In the genomic region with DNA sequence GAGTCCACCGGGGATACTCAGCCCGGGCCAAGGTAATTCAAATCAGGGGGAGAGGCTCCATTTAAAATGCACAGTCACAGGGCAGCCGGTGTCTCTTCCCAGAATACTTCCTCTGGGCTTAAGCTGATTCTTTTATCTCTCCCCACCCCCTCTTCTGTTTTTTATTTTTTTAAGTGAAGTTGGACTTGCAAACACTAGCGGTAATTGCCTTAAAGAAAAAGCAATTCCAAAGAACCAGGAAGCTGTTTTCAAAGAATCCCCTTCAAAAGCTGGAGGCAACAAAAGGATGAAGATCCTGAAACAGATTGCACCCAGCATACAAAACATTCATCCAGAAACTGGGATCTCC, we compare ENCODE assay signal across 17 mouse cellular contexts.
DNase-seq lines count a peak whose midpoint lies in the region; ATAC-seq lines count a peak whose summit lies in the region.
"Had no signal": no experiment of that assay in that cellular context is flagged by ENCODE, and none has a peak within 500 bp of the region (broad histone marks: within the 10 kb centered on the region; RNA-seq: fewer than 3 reads in every experiment).

No protein-coding gene starts in this region.

- H3K4me3 ChIP-seq in forebrain, embryonic 14.5 days (ENCODE audit: low read depth, low read length): no peak overlapping the region
- no peak overlapping the region for H3K4me3 ChIP-seq in forebrain, embryonic 15.5 days
- H3K4me3 ChIP-seq in hindbrain, embryonic 13.5 days: no peak overlapping the region
- no peak overlapping the region for H3K4me3 ChIP-seq in midbrain, embryonic 16.5 days (ENCODE audit: low read depth, low read length)
- H3K4me3 ChIP-seq: heart, embryonic 15.5 days; limb, embryonic 15.5 days; lung, embryonic 15.5 days; stomach, embryonic 15.5 days had no signal

- 7% methylated on average over 4 of the region's 4 CpGs for WGBS in forebrain, embryonic 14.5 days
- WGBS in forebrain, embryonic 15.5 days: 6% methylated on average over 4 of the region's 4 CpGs
- WGBS in hindbrain, embryonic 13.5 days: 7% methylated on average over 4 of the region's 4 CpGs
- WGBS in midbrain, embryonic 16.5 days: under 1% methylated on average over 4 of the region's 4 CpGs

- H3K9me3 ChIP-seq in forebrain, embryonic 14.5 days (replicated peaks; ENCODE audit: control insufficient read depth, low read length): no peaks in the 10 kb centered on the region
- no peaks in the 10 kb centered on the region for H3K9me3 ChIP-seq in forebrain, embryonic 15.5 days
- 0 out of 2 replicates have a peak, but pooled peaks cover 6% of the 10 kb centered on the region for H3K9me3 ChIP-seq in hindbrain, embryonic 13.5 days
- peaks cover 5% of the 10 kb centered on the region for H3K9me3 ChIP-seq in midbrain, embryonic 16.5 days (replicated peaks; ENCODE audit: control insufficient read depth, low read length, poor library complexity, severe bottlenecking)
- H3K9me3 ChIP-seq: heart, embryonic 15.5 days; limb, embryonic 15.5 days; lung, embryonic 15.5 days; stomach, embryonic 15.5 days had no signal

- H3K27ac ChIP-seq in forebrain, embryonic 14.5 days (ENCODE audit: low read depth, low read length): no peak overlapping the region
- no peak overlapping the region for H3K27ac ChIP-seq in forebrain, embryonic 15.5 days (replicated peaks)
- 0 out of 2 replicates have a peak overlapping the region, but pooled peaks have one; percentile 12 for H3K27ac ChIP-seq in hindbrain, embryonic 13.5 days
- peak overlapping the region; percentile 77 for H3K27ac ChIP-seq in midbrain, embryonic 16.5 days (ENCODE audit: low read length)
- H3K27ac ChIP-seq: heart, embryonic 15.5 days; kidney, postnatal 0 days; limb, embryonic 15.5 days; lung, embryonic 15.5 days; stomach, embryonic 15.5 days had no signal

- H3K27me3 ChIP-seq in forebrain, embryonic 14.5 days (replicated peaks; ENCODE audit: control insufficient read depth, insufficient read depth, low read length): no peaks in the 10 kb centered on the region
- H3K27me3 ChIP-seq in forebrain, embryonic 15.5 days: no peaks in the 10 kb centered on the region
- no peaks in the 10 kb centered on the region for H3K27me3 ChIP-seq in hindbrain, embryonic 13.5 days
- no peaks in the 10 kb centered on the region for H3K27me3 ChIP-seq in midbrain, embryonic 16.5 days (ENCODE audit: control insufficient read depth, insufficient read depth, low read depth, low read length)
- H3K27me3 ChIP-seq: heart, embryonic 15.5 days; limb, embryonic 15.5 days; lung, embryonic 15.5 days; stomach, embryonic 15.5 days had no signal

- H3K4me2 ChIP-seq in forebrain, embryonic 14.5 days (ENCODE audit: low read length): no peak overlapping the region
- H3K4me2 ChIP-seq in forebrain, embryonic 15.5 days (replicated peaks): no peak overlapping the region
- H3K4me2 ChIP-seq in hindbrain, embryonic 13.5 days: no peak overlapping the region
- H3K4me2 ChIP-seq in midbrain, embryonic 16.5 days (ENCODE audit: low read length): no peak overlapping the region; the same call in 1 of the 2 replicates
- H3K4me2 ChIP-seq: heart, embryonic 15.5 days; limb, embryonic 15.5 days; lung, embryonic 15.5 days; stomach, embryonic 15.5 days had no signal

- H3K36me3 ChIP-seq in forebrain, embryonic 14.5 days (ENCODE audit: control insufficient read depth, insufficient read depth, low read length): no peaks in the 10 kb centered on the region
- H3K36me3 ChIP-seq in forebrain, embryonic 15.5 days: no peaks in the 10 kb centered on the region
- no peaks in the 10 kb centered on the region for H3K36me3 ChIP-seq in hindbrain, embryonic 13.5 days
- H3K36me3 ChIP-seq in midbrain, embryonic 16.5 days (ENCODE audit: control insufficient read depth, insufficient read depth, low read length): no peaks in the 10 kb centered on the region
- H3K36me3 ChIP-seq: heart, embryonic 15.5 days; limb, embryonic 15.5 days; lung, embryonic 15.5 days; stomach, embryonic 15.5 days had no signal

- no peaks in the 10 kb centered on the region; the same call in 1 of the 2 replicates for H3K4me1 ChIP-seq in forebrain, embryonic 14.5 days (ENCODE audit: control insufficient read depth, insufficient read depth, low read length)
- H3K4me1 ChIP-seq in forebrain, embryonic 15.5 days: 0 out of 2 replicates have a peak, but pooled peaks cover 11% of the 10 kb centered on the region
- peaks cover 16% of the 10 kb centered on the region for H3K4me1 ChIP-seq in hindbrain, embryonic 13.5 days (replicated peaks)
- peaks cover 14% of the 10 kb centered on the region for H3K4me1 ChIP-seq in midbrain, embryonic 16.5 days (ENCODE audit: control insufficient read depth, insufficient read depth, low read length)
- H3K4me1 ChIP-seq: heart, embryonic 15.5 days; limb, embryonic 15.5 days; lung, embryonic 15.5 days; stomach, embryonic 15.5 days had no signal

- H3K9ac ChIP-seq in forebrain, embryonic 14.5 days (ENCODE audit: low read length): no peak overlapping the region
- H3K9ac ChIP-seq in forebrain, embryonic 15.5 days (replicated peaks): no peak overlapping the region
- H3K9ac ChIP-seq in hindbrain, embryonic 13.5 days: no peak overlapping the region
- no peak overlapping the region for H3K9ac ChIP-seq in midbrain, embryonic 16.5 days (ENCODE audit: low read depth, low read length)
- H3K9ac ChIP-seq: heart, embryonic 15.5 days; limb, embryonic 15.5 days; lung, embryonic 15.5 days; stomach, embryonic 15.5 days had no signal

- peak; percentile 21 for DNase-seq in forebrain, embryonic 14.5 days (ENCODE audit: low spot score)
- DNase-seq in R1 (ENCODE audit: low read depth, low spot score): peak; percentile 58
- DNase-seq in left cerebral cortex, adult 18-20 months (ENCODE audit: low spot score in 2 of 2): no peak
- DNase-seq in T-cell, adult 2 months (ENCODE audit: low spot score): no peak
- DNase-seq: adrenal gland, adult 8-10 months; layer of hippocampus, postnatal 36 days; right cerebral cortex, postnatal 4 days had no signal

- no peak for ATAC-seq in forebrain, embryonic 14.5 days
- ATAC-seq in forebrain, embryonic 15.5 days (replicated peaks): no peak
- peak; percentile 68 for ATAC-seq in hindbrain, embryonic 13.5 days (ENCODE audit: low FRiP score)
- peak; percentile 88 for ATAC-seq in midbrain, embryonic 16.5 days
- no peak for ATAC-seq in erythroid progenitor cell, adult 5-6 weeks (replicated peaks; ENCODE audit: low FRiP score, poor library complexity, severe bottlenecking)
- ATAC-seq: inflammation-experienced regulatory T-cells, adult 6 months had no signal

Comparison
In these comparisons a context has a peak if more than half of its experiments do, and no peak if none do; other contexts are left out.
1. ATAC-seq: peak in hindbrain, embryonic 13.5 days (single experiment) and midbrain, embryonic 16.5 days (single experiment); none in forebrain, embryonic 14.5 days (single experiment), forebrain, embryonic 15.5 days (single experiment) and erythroid progenitor cell, adult 5-6 weeks (single experiment).
2. DNase-seq: peak in forebrain, embryonic 14.5 days (single experiment) and R1 (single experiment); none in left cerebral cortex, adult 18-20 months (0 of 2) and T-cell, adult 2 months (single experiment).
3. H3K27ac ChIP-seq: peak in hindbrain, embryonic 13.5 days (single experiment) and midbrain, embryonic 16.5 days (single experiment); none in forebrain, embryonic 14.5 days (single experiment) and forebrain, embryonic 15.5 days (single experiment).